Mouse (Mus musculus) brain, embryonic 14.5 days (tissue): ENCODE results near the gene Cga.
"Not testable (repeated sequence)": the region's sequence is repeated elsewhere in the genome, so short reads cannot be mapped to it uniquely, and the experiment has no call there.

Source experiments
- CTCF ChIP-seq: fragments of 200-500 bp; IDR thresholded peaks from 2 replicates; pipeline ENCODE4 v1.5.1; 2012; ENCODE audit warnings: inconsistent platforms, mild to moderate bottlenecking, moderate library complexity, borderline replicate concordance; ENCODE audit not compliant: insufficient read depth, insufficient read length; ENCODE audit errors: extremely low read depth
- POLR2A ChIP-seq: fragments of 200-500 bp; IDR thresholded peaks from 2 replicates; pipeline ENCODE4 v1.6.1; 2012; ENCODE audit warnings: mild to moderate bottlenecking, inconsistent platforms, borderline replicate concordance; ENCODE audit not compliant: poor library complexity, insufficient read depth, insufficient read length, severe bottlenecking; ENCODE audit errors: extremely low read depth

GRCm38 (mm10) chr4:34901582-34901981, 8.0 kb downstream of the Cga start:
- TF ChIP-seq POLR2A, CTCF: not testable (repeated sequence)
